Mouse (Mus musculus): ENCODE results near the gene Large1.

DNA sequence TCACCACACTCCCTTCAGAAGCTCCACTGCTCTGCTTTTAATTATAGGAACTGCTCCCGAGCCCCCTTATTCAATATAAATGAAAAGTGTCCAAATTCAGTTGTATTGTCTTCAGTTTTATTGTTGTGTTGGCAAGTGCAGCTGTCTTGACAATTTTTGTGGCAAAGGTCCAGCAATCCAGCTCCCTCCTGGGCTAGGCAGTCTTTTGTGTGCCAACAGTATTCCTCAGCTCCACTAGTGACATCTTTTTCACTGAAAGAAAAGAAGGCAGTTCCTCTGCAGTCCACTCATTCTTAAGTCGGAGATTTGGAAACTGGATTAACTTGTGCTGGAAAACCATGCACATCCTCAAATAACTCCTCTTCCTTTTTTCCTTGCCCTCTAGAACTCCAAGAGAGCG is 25.3 kb downstream of the Large1 start:
- TF ChIP-seq CTCF (IDR thresholded peaks at IDR 0.05; ENCODE audit: low read depth): no peak
- no peak for TF ChIP-seq EP300 (IDR thresholded peaks at IDR 0.05; ENCODE audit: low read depth)
